Mouse (Mus musculus): Measurements from ENCODE around the gene Amd1. TPM values are rescaled to one million over a fixed set of nuclear protein-coding genes. Genes with fewer than 3 reads are reported as not detected.

The Amd1 gene
- total RNA-seq, 2 experiments from 2014 or later: 30.2 to 31.8 TPM

DNA sequence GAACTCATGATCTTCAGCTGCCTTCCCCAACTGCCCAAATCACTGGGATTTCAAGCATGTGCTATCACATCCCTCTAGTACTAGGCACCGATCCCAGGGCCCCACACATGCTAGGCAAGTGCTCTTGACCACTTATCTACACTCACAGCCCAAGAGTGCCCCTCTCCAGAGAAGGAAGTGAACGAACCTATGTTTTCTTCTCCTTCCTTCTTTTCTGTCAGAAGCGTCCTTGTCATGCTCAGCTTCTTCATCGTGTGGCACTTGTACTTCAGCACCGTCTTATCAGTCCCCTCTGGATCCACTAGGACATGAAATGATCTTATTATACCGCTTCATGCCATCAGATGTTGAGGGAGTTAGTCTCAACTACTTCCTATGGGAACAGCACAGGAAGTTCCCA, 51.0 kb downstream of the Amd1 start:
- DNase-seq: no peak

DNA sequence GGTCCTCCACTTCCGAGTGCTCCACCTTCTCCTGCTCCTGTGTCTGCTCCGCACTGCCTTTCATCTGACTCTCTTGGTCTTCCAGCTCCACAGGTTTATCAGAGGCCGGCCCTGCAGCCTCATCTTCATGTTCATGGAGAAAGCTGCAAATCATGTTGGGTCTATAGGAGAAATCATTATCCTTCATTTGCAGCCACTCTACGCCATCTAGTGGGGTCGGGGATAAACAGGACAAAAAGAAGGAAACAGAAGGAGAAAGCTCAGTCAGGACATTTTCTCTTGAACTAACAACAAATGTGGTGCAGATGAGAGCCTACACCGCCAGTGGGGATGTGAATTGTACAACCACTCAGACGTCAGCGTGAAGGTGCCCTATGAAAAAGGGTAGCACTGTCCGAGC, 52.4 kb downstream of the Amd1 start:
- DNase-seq: no peak

DNA sequence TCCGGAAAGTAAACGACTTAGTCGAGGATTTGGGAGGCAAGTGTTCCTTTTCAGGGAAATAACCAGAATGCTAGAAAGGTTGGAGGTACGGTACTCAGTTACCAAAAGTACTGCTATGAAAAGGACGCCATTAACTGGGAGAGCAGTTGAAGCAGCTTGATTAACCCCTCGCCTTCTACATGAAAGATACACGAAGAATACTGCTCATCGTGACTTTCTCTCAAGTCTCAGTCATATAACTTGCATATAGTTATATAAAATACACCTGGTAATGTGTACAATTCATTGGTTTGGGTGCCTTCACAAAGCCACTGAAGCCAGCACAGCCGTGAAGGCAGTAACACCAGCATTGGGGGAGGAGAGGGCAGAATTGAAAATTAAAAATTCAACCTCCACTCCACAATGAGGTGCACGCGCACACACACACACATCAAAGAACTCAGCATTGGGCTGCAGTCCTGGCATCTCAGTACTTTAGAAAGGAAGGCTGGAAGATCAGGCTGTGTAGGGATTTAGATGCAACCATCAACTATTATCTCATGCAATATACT, 54.7 kb downstream of the Amd1 start:
- no peak for DNase-seq

DNA sequence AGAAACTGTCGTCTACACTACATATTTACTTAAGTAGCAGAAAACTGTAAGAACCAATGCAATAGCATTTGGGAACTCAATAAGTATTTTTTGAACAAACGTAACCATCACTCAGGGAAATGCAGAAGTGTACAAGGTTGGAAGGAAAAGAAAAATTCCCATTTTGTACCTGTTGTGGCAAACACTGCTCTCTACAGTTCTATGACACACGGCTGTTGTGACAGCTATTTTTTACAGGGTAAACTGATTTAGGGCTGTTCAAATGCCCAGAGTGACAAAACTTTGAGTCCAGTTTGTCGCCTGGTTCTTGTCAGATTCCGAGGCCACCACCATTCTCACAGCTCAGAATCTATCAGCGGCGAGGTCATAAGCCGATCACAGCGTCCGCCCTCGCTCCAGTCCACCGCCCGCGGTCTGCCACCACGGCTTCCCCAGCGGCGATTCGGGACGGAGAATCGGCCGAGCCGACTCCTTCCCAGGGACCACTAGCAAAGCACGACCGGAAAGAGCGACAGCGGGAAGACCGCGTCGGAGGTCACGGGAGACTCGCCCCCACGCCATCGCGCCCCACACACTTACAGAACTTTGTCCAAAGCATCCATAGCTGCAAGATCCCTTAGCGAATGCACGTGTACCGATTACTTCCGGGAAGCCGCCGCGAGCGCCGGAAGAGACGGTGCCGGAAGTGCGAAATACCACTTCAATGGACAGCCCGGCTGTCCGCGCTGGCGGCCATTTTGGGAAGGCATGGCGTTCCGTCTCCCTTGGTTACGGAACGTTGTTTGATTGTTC, 55.4 kb downstream of the Amd1 start, which contains the start of gene Rpf2:
Gene Rpf2 (minus strand): TSS at position 663 of the 792 bp plus-strand sequence.
- DNase-seq: peak; percentile 87

DNA sequence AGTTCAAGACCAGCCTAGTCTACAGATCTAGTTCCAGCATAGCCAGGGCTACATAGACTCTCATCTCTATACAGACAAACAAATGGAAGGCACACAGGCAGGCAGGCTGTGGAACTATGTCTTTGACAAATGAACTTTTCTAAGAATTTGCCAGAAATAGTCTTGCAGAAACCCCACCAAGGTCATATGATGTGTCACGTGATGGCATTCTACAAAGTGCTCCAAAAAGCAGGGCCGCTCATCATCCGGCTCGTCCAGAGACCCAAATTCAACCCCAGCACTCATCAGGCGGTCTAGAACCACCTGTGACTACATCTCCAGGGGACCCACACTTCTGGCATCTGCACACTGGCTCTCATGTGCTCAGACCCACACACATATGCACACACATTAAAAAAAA, 64.2 kb downstream of the Amd1 start:
- DNase-seq: peak; percentile 15

Other genes starting within 250 kb of the Amd1 start
- 10 to 100 TPM; 17.0 to 18.4 TPM for gene Slc16a10, start 159.9 kb downstream of the Amd1 start, total RNA-seq (2021)
- 10 to 100 TPM; 19.6 to 23.6 TPM for gene Rpf2, start 55.1 kb downstream of the Amd1 start, total RNA-seq (2021)
- gene Gtf3c6, start 44.1 kb downstream of the Amd1 start, total RNA-seq (2021): 10 to 100 TPM; 29.6 to 30.7 TPM
- gene Cdk19, start 37.4 kb upstream of the Amd1 start, total RNA-seq (2021): 10 to 100 TPM; 11.9 to 12.9 TPM

All from adrenal gland, postnatal 10 days (tissue).